Mouse (Mus musculus): ENCODE results near the gene Elmo1.

Gene Elmo1

DNA sequence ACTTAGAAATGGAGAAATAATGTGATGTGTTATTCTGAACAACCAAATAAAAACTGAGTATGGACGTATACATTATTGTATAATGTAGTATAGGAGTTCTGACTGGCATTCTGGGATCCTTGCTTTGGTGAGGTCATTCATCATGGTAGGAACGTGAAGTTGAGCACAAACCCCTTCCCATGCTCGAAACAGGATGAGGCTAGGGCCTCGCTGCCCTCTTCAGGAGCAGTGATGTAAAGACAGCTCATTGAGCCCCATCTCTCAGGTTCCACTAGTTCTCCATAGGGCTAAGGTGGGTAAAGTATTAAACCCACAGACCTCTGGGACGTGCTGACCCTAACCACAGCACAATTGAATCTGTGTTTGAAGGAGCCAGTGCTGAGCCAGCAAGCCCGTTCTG is 182.2 kb downstream of the Elmo1 start:
- 53% methylated on average over 6 of the region's 6 CpGs for WGBS

GRCm38 (mm10) chr13:20279889-20280288 is 189.5 kb downstream of the Elmo1 start:
- 84% methylated on average over 2 of the region's 2 CpGs for whole genome bisulfite sequencing

GRCm38 (mm10) chr13:20283891-20284290 is 193.5 kb downstream of the Elmo1 start:
- 92% methylated on average over 7 of the region's 7 CpGs for WGBS

- WGBS, result 87% methylated on average over 6 of the region's 6 CpGs
These were observed 196.3 kb downstream of the Elmo1 start for GRCm38 (mm10) chr13:20286680-20287079.

DNA sequence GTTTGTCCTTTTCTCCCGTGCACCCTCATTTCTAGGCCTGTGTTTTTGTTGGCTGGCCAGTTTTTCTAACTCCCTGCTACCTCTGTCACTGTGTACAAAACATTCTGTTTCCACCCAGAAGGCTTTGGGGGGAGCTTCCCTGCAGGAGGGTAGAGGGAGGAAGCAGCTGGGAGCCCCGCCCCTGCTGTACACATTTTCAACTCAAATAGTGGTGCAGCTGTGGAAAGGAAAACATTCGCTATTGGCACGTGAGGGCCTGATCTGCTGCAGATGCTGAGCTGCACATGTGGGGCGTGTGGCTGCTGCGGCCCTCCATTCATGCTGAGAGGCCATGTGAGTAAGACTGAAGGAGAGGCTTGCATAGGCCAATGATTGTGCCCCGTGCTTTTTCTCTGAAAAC is 198.0 kb downstream of the Elmo1 start:
- 66% methylated on average over 7 of the region's 7 CpGs for WGBS

DNA sequence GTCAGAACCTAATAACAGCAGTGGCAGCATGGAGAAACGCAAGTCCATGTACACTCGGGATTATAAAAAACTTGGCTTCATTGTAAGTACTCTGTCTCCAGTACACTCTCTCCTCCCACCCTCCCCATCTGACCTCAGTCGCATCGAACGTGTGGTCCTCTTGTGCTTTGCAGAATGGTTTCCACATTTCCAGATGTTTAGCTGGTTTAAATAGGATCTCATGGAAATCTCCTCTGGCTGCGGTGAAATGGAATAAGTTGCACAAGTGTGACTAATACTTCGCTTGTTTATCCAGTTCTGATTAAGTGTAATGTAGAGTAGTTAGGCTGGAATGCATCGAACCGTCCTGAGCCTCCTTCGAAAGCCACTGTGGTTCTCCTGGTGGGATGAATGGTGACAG is 200.0 kb downstream of the Elmo1 start:
- 76% methylated on average over 10 of the region's 10 CpGs for WGBS

DNA sequence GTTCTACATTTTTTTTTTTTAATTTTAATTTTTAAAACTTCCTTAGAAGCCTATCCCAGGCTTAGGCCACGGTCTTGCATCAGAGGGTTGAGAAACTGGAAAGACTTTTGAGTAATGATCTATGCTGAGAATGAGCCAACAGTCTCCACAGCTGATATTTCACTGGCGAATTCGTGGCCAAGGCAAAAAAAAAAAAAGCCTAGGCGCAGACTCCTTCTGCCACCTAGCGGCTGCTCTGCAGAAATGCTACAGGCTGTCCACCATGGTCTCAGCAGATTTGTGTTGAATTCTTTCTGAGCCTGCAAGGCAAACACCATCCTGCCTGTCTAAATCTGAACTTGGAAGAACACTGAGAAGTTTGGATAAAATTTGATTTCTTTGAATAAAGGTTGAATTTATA is 202.0 kb downstream of the Elmo1 start:
- under 1% methylated on average over 5 of the region's 5 CpGs for WGBS

DNA sequence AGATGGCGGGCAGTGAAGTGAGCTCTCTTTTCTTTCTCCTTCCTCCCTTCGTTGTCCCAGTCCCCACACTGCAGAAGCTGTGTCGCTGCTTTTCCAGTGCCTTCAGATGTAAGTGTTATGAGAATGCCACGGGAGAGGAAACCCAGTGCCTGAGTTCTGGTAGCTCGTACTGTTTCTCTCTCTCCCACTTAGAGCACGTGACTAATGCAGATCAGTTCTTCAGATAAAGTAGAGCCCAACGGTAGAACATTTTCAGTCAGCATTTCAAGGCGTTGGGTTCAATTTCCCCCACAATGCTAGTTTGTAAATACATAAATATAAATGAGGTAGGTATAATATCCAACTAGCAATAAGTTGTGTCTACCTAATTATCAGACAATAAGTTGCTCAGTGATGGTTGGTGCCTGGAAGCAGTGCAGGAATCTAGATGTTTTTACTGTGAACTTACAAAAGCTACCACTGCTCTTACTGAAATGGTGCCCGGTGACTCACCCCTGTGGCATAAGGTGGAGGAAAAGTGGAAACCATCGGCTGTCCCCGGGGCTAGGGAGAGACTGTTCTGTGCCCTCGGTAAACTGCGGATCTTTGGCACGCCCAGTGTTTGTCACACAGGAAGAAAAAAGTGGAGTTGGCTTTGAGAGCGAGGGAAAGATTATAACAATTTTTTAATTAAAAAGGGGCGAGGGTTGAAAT is 205.0 kb downstream of the Elmo1 start:
- WGBS, result 82% methylated on average over 16 of the region's 16 CpGs

- WGBS, result 23% methylated on average over 3 of the region's 3 CpGs
These were observed 207.4 kb downstream of the Elmo1 start for GRCm38 (mm10) chr13:20297841-20298240.

DNA sequence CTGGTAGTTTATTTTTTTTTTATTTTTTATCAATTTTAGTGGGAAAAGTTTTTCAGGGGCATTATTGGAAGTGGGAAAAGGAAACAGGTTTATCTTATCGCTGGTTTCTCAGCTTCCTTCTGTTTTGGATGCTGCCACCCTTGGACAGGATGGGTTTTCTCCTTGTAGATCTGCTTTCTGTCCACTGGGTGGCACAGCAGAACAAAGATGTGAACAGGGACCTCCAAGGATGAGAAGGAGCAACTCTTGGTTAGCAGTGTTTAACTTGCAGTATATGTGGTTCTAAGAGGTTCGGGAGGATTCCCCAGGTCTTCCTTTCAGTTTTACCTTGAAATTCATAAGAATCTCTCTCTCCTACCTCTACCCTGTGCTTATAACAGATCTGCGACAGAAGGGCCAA is 209.0 kb downstream of the Elmo1 start:
- 46% methylated on average over 3 of the region's 3 CpGs for WGBS

DNA sequence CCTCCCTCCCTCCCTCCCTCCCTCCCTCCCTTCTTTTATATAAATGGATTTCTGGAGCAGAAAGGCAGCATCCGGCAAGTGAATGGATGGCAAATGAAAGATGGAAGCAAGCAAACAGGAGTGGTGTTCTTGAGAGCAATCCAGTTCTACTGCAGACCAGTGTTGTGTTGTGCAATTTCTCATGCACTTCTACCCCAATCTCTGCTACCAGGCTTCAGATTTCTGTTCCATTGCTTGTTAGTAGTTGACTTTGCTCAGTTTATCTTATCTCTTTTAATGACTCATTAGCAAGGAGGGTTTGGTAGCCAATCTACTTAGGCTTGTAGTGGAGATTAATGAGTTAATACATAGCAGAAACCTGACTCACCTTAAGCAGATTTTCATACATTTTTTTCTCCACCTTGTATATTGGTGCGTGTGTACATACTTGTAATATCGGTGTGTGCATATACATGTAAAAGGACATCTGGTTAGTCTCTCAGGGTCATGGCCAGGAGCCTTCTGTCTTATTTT is 209.7 kb downstream of the Elmo1 start:
- WGBS, result 89% methylated on average over 3 of the region's 3 CpGs

- 83% methylated on average over 3 of the region's 3 CpGs for WGBS
These were observed 210.2 kb downstream of the Elmo1 start for GRCm38 (mm10) chr13:20300626-20301025.

DNA sequence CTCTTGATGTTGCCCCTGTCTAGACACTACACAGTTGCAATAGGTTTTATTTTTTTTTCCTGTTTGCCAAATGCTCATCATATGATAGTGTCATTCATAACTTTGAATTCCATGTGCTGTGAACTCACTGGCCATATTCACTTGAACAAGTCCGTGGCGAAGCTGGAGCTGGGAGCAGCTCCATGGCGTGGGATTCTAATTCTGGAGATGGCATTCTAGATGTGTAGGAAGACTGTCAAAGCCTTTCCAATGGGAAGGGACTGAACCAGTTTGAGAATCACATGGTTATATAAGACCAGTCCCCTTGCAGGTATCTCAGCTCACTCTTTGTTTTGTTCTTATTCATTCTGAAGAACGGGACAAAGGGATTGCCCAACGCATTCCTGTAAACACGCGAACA is 211.4 kb downstream of the Elmo1 start:
- WGBS, result 75% methylated on average over 7 of the region's 7 CpGs

GRCm38 (mm10) chr13:20305621-20306020 is 215.2 kb downstream of the Elmo1 start:
- 80% methylated on average over 4 of the region's 4 CpGs for WGBS

- 29% methylated on average over 5 of the region's 5 CpGs for WGBS
These were observed 216.1 kb downstream of the Elmo1 start for GRCm38 (mm10) chr13:20306180-20307177.

GRCm38 (mm10) chr13:20307381-20307780 is 217.0 kb downstream of the Elmo1 start:
- 69% methylated on average over 2 of the region's 2 CpGs for WGBS

GRCm38 (mm10) chr13:20311612-20312011 is 221.2 kb downstream of the Elmo1 start:
- 4% methylated on average over 3 of the region's 3 CpGs for WGBS

DNA sequence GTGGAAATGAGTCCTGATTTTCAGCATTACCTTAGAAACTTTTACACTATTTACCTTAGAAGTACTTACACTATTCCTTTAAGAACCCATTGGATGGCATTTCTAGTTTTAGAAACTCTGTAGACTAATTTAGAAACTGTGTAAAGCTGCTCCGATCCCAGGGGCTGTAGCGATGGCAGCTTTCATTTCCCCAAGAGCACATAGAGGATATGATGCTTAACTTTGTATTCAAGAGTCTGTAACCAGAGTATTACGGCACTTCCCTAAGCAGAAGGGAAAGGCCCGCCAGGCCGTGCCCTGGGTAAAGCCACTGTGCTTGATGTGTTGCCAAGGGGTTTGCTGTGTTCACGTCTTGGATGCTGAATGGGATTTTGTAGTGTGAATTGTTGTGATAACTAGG is 222.9 kb downstream of the Elmo1 start:
- WGBS, result 43% methylated on average over 6 of the region's 6 CpGs

GRCm38 (mm10) chr13:20316139-20316538 is 225.7 kb downstream of the Elmo1 start:
- WGBS, result 37% methylated on average over 11 of the region's 11 CpGs

GRCm38 (mm10) chr13:20318615-20319219 is 228.3 kb downstream of the Elmo1 start:
- WGBS, result 97% methylated on average over 3 of the region's 3 CpGs

- WGBS, result 79% methylated on average over 5 of the region's 5 CpGs
These were observed 229.8 kb downstream of the Elmo1 start for GRCm38 (mm10) chr13:20320232-20320631.

DNA sequence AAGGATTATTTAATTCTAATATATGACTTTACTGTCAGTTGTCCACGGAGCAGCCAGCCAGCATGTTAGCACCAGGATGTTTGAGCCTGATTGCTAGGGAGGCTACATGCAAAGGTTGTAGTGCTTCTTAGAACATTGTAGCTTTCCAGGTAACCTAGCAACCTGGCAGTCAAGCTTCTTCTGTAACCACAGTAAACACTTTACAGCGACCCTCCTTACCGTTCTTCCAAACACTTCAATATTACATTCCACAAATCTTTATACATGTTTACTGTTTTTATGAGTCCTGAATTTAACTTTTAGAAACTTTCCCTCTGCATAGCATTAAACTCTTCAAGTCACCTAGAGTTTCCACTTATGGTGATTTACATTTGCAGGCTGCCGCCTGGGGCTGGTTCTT is 233.1 kb downstream of the Elmo1 start:
- WGBS, result 87% methylated on average over 4 of the region's 4 CpGs

Data from cerebral cortex, adult 2 months (tissue).